Mouse (Mus musculus) megakaryocyte, adult 5-6 weeks (primary cell): ENCODE data around the gene Tbx10. TPM values are rescaled to one million over a fixed set of nuclear protein-coding genes. Genes with fewer than 3 reads are reported as not detected.
"Not testable (repeated sequence)": the region's sequence is repeated elsewhere in the genome, so short reads cannot be mapped to it uniquely, and the experiment has no call there.

Experiments used
- ATAC-seq: 2 replicates; pipeline ENCODE4 v1.8.0; 2016; ENCODE audit warnings: mild to moderate bottlenecking, inconsistent platforms; ENCODE audit not compliant: poor library complexity, severe bottlenecking
- total RNA-seq, 2 experiments: library from RNA; stranded (forward) in 1 of 2; stranded (reverse) in 1 of 2; fragments of 153-499, 151-499 nt in 1 of 2; fragments of 221-1000, 200-1000 nt in 1 of 2; gene quantifications; 2 replicates each; pipeline versions ENCODE4 v1.2.3 to v1.2.4; 2015 to 2017

The Tbx10 gene
- total RNA-seq, 2 experiments from 2014 or later = not detected

DNA sequence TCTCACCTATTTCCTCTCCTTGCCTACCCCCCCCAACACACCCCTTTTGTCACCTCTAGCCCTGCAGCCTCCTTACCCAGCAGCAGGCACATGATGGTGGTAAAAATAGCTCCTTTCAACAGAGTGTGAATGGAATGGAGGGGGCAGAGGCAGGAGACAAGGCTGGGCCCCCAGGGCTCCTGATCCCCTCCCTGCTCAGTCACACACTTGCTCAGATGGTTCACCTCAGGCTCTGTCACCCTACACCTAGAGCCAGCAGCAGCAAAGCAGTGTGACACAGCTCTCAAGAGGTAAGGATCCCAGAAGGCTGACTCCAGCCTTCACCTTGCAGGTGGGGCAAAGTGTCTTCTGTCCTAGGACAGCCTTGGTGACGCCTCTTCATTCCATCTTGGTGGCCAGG, 10.6 kb downstream of the Tbx10 start, which contains the start of gene Doc2g:
TSS of gene Doc2g (plus strand) at position 202 of the 400 bp plus-strand sequence.
- ATAC-seq = no peak

DNA sequence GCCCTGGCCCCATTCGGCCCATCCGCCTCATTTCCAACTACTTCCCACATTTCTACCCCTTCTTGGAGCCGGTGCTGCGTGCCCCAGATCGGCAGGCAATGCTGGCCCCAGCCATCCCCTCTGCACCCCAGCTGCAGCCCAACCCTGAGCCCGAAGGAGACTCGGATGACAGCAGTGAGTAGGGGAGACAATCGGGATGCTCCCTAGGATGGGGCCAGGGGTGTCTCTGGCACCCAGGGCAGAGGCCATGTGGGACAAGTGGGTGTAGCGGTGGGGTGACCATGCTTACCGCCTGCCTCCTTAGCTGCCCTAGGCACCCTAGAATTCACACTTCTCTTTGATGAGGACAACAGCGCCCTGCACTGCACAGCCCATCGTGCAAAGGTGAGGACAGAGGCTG, 11.1 kb downstream of the Tbx10 start:
- ATAC-seq = no peak

DNA sequence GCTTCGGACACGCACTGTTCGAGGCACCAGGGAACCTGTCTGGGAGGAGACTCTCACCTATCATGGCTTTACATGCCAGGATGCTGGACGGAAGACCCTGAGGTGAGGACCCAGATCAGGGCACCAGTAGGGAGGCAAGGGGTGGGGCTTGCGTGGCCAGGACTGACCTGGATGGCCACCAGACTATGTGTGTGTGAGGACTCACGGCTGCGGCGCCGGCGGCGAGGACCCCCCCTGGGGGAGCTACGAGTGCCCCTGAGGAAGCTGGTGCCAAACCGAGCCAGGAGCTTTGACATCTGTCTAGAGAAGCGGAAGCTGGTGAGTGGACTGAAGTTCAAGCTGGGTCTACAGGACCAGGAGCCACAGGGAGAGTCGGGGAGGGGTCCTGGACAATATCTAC, 11.8 kb downstream of the Tbx10 start:
- ATAC-seq = no peak

GRCm38 (mm10) chr19:4005091-4005490, 12.5 kb downstream of the Tbx10 start:
- no peak for ATAC-seq

DNA sequence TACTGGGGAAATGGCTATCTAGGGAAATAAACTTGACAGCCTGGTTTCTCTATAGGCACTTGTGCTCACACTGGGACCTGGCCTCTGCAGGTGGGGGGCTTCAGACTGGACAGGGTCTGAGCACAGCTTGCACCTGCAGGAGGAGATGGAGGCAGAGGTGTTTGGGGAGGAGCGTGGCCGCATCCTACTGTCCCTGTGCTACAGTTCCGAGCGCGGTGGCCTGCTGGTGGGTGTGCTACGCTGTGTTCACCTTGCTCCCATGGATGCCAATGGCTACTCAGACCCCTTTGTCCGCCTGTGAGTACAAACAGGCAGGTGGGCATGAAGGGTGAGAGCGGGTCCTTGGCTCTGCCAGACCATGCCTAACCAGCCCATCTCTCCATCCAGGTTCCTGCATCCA, 13.4 kb downstream of the Tbx10 start:
- no peak for ATAC-seq

- no peak for ATAC-seq
Measured at GRCm38 (mm10) chr19:4011086-4011485, 18.5 kb downstream of the Tbx10 start.

GRCm38 (mm10) chr19:4012432-4013022, 20.0 kb downstream of the Tbx10 start, which contains the start of gene Ndufv1:
TSS of gene Ndufv1 (minus strand) at chr19:4012806.
- ATAC-seq = peak; percentile 99

DNA sequence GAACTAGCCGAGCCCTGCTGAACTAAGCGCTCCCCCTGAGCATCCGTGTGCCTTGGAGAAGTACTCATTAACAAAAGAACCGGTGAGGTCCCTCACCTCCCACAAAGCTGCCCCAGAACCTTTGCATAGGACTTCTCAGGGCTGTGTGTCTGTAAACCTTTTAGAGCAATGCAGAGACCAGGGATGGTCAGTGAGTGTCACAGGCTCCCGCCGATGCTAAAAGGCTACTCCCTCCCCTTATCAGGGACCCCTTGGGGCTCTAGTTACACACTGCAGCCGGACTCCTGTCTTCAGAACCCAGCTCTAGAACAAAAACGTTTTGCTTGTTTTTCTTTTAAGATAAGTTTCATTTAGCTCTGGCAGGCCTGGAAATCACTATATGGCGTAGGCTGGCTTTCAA, 20.5 kb downstream of the Tbx10 start:
- ATAC-seq = peak; percentile 9; the same call in 1 of the 2 replicates

DNA sequence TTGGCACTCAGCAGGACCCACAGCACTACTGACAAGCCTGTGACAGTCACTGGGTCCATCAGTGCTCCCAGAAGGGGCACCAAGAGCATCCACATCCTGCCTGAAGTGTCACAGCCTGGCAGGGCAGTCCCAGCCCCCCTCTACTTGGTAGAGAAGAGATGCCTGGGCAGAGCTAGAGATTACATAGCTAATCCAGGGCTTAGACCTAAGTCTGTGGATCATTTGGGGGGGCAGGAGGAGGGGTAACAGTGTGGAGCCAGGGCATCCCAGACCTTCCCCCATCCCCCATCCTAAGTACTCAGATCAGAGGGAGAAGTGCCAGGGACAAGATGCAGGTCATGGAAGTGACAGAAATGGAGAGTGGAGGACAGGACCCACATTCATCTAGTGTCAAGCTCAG, 22.2 kb downstream of the Tbx10 start:
- no peak for ATAC-seq

GRCm38 (mm10) chr19:4015635-4016034, 23.1 kb downstream of the Tbx10 start:
- ATAC-seq = no peak

- no peak for ATAC-seq
Measured at GRCm38 (mm10) chr19:4017921-4018587, 25.5 kb downstream of the Tbx10 start.

DNA sequence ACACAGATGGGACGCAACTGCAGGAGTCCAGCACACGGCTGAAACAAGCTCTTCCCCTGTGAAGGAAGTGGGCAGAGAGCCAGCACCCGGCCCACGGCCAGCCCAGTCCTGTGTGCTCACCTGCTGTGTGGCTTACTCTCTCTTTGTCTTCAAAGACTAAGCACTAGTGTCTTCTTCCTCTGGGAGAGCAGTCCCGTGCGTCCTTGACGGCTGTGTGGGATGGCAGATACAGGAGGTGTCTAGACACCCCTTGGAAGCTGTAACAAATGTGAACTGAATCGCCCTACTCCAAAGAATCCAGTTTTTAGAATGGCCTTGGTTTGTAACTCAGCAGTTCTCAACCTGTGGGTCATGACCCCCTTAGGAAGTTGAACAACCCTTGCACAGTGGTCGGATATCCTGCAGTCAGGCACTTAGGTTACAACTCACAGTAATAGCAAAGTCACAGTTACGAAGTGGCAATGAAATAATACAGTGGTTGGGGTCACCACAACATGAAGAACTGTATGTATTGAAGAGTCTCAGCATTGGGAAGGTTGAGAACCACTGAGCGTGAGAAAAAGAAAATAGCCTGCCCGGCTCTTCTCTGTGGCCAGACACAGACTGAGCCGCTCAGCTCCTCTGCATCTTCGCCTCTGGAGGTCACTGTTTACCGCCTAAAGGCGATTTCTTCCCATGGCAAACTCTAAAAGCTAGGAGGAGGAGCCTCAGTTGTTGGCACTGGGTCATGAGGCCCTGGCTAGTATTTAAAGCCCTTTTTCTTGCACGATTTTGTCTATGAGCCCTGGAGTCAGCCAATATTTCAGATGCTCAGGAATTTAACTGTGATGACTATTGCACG, 26.4 kb downstream of the Tbx10 start:
- ATAC-seq = peak; percentile 96

- no peak for ATAC-seq
Measured at GRCm38 (mm10) chr19:4023185-4023584, 30.6 kb downstream of the Tbx10 start.

DNA sequence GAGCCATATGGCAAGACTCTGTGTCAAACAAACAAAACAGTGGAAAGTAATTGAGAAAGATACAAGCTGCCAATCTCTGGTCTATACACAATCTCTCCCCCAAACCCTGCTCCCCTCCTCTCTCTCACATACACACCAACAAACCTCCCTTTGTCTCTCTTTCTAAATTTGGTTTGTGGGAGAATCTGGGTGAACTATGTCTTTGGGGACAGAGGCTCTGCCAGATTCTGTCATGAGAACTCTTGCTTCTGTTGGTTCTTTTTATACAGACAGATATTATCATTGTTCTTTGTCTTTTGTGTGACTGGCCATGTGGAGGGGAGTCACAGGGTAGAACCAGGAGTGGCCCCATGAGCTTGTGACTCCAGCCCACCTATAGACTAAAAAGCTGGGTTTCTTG, 35.0 kb downstream of the Tbx10 start:
- no peak for ATAC-seq

- no peak for ATAC-seq
Measured at GRCm38 (mm10) chr19:4032668-4033067, 40.1 kb downstream of the Tbx10 start.

DNA sequence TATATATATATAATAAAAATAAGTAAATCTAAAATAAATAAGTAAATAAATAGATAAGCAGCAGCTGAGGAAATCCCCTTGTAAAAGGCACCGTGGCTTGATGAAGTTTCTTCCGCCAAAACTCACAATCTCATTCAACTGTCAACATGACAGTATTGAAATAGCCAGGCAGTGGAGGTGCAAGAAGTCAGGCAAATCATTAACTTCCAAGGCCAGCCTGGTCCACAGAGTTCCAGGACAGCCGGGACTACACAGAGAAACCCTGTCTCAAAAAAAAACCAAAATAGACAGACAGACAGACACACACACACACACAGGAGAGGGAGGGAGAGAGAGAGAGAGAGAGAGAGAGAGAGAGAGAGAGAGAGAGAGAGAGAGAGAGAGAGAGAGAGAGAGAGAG, 40.7 kb downstream of the Tbx10 start:
- no peak for ATAC-seq

GRCm38 (mm10) chr19:4033742-4034141, 41.2 kb downstream of the Tbx10 start:
- ATAC-seq = no peak

- ATAC-seq = no peak
Measured at GRCm38 (mm10) chr19:4036327-4037045, 43.9 kb downstream of the Tbx10 start.

GRCm38 (mm10) chr19:4037154-4037787, 44.7 kb downstream of the Tbx10 start:
- not testable (repeated sequence) for ATAC-seq

DNA sequence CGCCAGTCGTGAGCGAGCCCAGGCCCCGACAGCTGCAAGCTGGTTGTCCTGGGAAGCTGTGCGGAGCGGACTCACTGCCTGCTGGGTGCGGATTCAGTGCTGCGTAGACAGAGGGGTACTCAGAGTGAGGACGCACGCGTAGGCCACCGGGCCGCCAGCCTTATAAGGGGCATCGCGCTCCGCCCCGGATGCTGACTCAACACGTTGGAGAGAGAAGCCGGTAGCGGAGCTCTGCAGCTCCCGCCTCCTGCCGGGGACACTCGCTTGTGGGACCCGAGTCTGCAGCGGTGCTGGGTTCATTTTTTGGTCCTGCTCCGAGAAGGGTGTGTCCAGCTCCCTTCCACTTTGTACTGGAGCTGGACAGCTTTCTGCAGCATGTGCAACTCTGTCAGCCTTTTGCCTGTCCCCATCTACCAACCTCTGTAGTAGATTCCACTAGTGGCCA, 45.3 kb downstream of the Tbx10 start, which contains the start of gene Gstp1:
TSS of gene Gstp1 (minus strand) at position 198 of the 445 bp plus-strand sequence.
- peak; percentile 100 for ATAC-seq
